Mouse (Mus musculus) cortical plate, adult 2 months (tissue): ENCODE data around the gene Dgkg.

Experiments
- CTCF ChIP-seq: fragments of 200-500 bp; IDR thresholded peaks from 2 replicates; pipeline ENCODE4 v1.5.1; 2011; ENCODE audit warnings: mild to moderate bottlenecking, control low read depth, low read length; ENCODE audit not compliant: insufficient read depth; ENCODE audit errors: extremely low read depth
- POLR2A ChIP-seq: fragments of 200-500 bp; IDR thresholded peaks from 2 replicates; pipeline ENCODE4 v1.6.1; 2011; ENCODE audit warnings: mild to moderate bottlenecking, low read length, control low read depth; ENCODE audit not compliant: insufficient read depth; ENCODE audit errors: extremely low read depth

GRCm38 (mm10) chr16:22663136-22663535 is 6.1 kb upstream of the Dgkg start:
- TF ChIP-seq CTCF (no peak), POLR2A (no peak)
